Mouse (Mus musculus) ovary, adult 10 weeks (tissue): ENCODE results near the gene Olfr732. TPM values are rescaled to one million over a fixed set of nuclear protein-coding genes. Genes with fewer than 3 reads are reported as not detected.

Experiments used
- polyA plus RNA-seq: library from polyadenylated mRNA; stranded (reverse); fragments of 350-450 nt; fragmentation: Illumina TruSeq; extraction: RNeasy Lipid Tissue Mini Kit (QIAGEN cat#74804); gene quantifications from one replicate; pipeline ENCODE4 v1.2.3, GENCODE M21; 2014

Gene Olfr732
- polyA plus RNA-seq = not detected

DNA sequence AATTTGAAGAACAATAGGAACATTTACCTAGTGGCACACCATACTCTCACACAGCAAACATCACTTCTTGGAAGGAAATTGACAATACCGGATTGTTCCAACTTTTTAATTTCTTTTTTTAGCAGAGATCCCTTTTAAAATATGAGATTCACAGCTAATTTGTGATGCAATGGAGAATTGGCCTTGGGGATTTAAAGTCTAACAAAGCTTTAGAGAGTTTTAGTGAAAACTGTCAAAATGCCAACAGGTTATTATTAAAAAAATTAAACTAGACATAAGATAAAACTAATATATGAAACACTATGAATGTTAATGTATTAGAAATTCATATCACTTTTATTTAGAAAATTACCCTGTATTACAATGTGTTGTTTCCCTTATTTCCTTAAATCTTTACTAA lies at the start of gene Olfr732:
TSS of gene Olfr732 (minus strand) at position 101 of the 400 bp plus-strand sequence.

GRCm38 (mm10) chr14:50326661-50327060 lies 42.7 kb upstream of the Olfr732 start, which contains the start of gene Olfr734:
Olfr734 (minus strand) TSS chr14:50326761.

GRCm38 (mm10) chr14:50301422-50301821 lies 17.4 kb upstream of the Olfr732 start, which contains the start of gene Olfr733:
Olfr733 (minus strand) TSS chr14:50301522.

DNA sequence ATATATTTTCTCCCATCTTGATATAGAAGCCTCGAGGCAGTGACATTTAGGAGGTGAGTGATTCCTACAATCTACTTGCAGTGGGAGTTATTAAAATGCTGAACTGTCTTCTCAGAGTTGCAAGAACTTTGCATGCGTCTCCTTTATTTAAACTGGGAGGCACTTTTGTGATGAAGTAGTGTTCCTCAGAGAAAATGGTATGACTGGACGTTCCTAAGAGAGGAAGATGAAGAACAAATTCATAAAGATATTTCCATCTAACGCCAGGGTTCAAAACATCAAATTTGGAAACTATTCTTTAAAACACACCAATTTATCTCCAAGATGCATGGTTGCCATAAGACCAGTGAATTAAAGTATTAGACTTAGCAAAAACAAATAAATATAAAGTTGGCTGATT lies 42.2 kb downstream of the Olfr732 start, which contains the start of gene Olfr731:
TSS of gene Olfr731 (minus strand) at position 101 of the 400 bp plus-strand sequence.

Other genes with a start within 250 kb of the Olfr732 start
- not detected for gene Olfr725, start 243.8 kb downstream of the Olfr732 start, polyA plus RNA-seq
- not detected for gene Olfr726, start 193.3 kb downstream of the Olfr732 start, polyA plus RNA-seq
- gene Olfr727, start 161.0 kb downstream of the Olfr732 start, polyA plus RNA-seq = not detected
- not detected for gene Olfr728, start 141.5 kb downstream of the Olfr732 start, polyA plus RNA-seq
- not detected for gene Olfr729, start 131.3 kb downstream of the Olfr732 start, polyA plus RNA-seq
- not detected for gene Olfr730, start 96.0 kb downstream of the Olfr732 start, polyA plus RNA-seq
- not detected for gene Olfr731, start 42.3 kb downstream of the Olfr732 start, polyA plus RNA-seq
- not detected for gene Olfr733, start 17.3 kb upstream of the Olfr732 start, polyA plus RNA-seq
- gene Olfr734, start 42.6 kb upstream of the Olfr732 start, polyA plus RNA-seq = not detected
- gene Olfr735, start 64.7 kb upstream of the Olfr732 start, polyA plus RNA-seq = not detected
- 0.71 TPM for gene Tlr11, start 73.7 kb upstream of the Olfr732 start, polyA plus RNA-seq
- not detected for gene Olfr736, start 97.0 kb upstream of the Olfr732 start, polyA plus RNA-seq
- gene Olfr738, start 123.4 kb upstream of the Olfr732 start, polyA plus RNA-seq = not detected
- not detected for gene Olfr739, start 134.4 kb upstream of the Olfr732 start, polyA plus RNA-seq
- not detected for gene Olfr740, start 161.3 kb upstream of the Olfr732 start, polyA plus RNA-seq
- not detected for gene Olfr741, start 188.5 kb upstream of the Olfr732 start, polyA plus RNA-seq
- not detected for gene Olfr742, start 219.4 kb upstream of the Olfr732 start, polyA plus RNA-seq
- gene Olfr743, start 237.6 kb upstream of the Olfr732 start, polyA plus RNA-seq = not detected